Mouse (Mus musculus) lung, postnatal 4 days (tissue): ENCODE measurements around the gene Hsd11b1.
A peak's percentile ranks its signal among the peaks of the same experiment; 100 is the strongest.

ENCODE experiments used
- DNase-seq, 2 experiments: peaks; one replicate each; pipeline ENCODE4 v3.0.0; 2021

Hsd11b1 gene

DNA sequence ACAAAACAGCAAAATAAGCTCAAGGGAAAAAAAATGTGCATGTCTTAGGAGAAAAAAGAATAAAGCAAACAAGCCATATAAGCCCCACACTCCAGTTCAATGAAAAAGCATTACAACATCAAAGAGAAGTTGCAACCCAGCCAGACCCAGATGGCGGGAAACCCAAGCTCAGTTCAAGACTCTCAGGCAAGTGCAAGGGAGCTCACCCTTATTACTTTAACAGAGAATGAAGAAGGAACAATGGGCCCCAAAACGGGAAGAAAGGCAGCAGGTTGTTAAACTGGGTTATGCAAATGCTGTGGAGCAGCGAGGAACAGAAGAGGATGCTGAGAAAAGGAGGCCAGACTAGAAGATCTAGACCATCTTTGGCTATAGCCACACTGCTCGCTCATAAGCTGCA, 21.0 kb downstream of the Hsd11b1 start:
- DNase-seq: peak; percentile 34 to 37

DNA sequence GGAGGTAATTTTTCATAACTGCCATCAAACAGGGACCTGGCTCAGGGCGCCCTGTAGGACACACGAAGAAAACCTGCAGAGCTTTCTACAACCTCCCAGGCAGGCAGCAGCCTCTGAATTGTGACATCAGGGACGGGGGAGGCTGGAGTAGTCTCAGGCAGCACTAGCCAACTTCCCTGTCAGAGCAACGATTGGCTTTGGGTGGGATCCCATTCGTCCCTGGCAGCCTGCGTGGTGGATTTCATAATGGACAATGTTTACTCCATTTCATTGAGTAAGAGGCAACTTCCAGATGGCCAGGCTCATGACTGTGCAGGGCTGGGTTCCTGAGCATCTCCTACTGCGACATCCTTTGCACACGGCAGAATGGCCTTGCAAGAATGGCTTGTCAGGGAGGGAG, 21.6 kb downstream of the Hsd11b1 start:
- peak; percentile 83 to 91 for DNase-seq

DNA sequence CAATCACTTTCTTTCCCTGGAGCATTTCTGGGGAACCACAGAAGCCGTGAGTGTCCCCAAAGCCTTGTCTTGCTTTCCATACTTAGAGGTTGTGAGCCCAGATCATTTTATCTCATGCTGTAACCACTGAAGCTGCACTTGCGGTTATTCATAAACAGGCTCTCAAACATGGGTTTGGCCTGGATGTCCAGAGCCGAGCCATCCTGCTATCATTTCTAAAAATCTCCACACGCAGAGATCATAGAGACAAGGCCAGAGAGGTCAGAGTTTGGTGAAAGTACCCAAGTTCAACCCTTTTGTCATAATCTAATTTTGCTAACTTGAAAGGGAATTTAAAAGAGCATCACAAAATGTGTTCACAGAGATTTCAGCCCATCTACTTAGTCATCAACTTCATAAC, 22.4 kb downstream of the Hsd11b1 start:
- no peak for DNase-seq

DNA sequence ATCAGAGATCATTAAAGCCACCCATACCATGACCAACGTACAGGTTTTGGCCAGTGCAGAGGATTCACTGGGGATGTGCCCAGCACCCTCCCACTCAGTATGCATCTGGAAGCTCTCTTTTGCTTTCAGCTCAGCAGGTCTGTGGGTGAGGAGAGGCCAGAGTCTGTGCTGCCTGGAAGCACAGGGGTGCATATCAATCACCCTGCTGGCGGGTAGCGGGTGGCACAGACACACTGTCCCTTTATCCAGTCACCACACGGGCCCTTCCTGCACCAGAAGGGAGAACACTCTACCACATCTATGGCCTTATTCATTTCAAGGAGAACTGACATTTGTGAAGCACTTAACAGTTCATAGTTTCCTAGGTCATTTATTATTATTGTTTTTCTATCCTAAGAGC, 25.4 kb downstream of the Hsd11b1 start:
- no peak for DNase-seq

DNA sequence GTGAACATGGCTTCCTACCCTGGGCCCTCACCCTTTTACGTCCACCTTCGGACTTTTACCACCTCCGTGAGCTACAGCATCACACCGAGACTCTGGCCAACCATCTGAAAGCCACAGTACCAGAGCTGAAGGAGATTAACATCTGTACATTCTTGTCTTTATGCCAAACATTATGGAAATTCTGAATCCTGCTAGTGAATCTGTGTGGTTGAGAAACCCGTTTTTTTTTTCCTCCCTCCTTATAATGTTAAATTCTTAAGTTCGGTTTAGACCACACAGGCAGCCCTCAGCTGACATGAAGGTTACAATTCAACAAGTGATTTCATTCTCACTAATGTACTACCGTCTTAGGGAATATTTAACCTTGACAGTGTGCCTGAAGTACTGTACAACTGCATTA, 28.9 kb downstream of the Hsd11b1 start:
- DNase-seq: no peak

DNA sequence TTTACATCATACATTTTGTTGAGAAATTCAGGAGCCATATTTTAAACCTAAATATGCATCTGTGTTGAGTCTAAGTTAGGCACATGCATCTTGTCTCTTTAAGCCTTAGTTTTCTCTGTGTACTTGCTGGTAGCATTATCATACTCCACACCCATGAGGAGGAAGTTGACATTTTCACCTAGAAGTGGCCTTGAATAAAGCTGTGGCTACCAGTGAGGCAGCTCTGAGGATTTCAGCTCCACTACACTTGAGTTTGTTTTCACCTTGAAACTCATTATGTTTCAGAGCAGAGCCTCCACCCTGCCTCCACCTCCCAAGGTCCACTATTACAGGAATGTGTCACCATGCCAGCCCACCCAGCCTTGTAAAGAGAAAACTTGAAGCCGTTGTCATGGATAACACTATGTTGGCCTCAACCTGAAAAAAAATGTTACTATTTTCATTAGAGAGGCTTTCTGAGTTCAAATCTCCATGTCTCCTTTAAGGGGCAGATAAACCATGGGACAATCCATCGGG, 29.7 kb downstream of the Hsd11b1 start:
- DNase-seq: no peak

DNA sequence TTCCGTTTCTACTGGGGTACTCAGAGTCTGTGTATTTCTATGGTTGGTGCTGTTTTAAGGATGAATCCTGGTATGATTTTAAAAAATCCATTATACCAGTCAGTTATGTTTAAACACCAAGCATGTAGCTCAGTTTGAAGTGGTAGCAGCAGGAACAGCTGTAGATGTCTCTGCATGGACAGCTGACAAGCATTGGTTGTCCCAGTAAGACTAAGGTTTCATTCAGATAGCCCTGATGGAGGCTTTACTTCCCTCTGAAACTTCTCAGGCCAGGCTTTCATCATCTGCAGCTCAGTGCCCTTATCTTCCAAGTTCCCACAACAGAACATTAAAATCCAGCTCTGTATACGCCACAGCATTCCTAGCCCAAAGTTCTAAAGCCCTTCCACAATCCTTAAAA, 31.1 kb downstream of the Hsd11b1 start:
- DNase-seq: no peak

DNA sequence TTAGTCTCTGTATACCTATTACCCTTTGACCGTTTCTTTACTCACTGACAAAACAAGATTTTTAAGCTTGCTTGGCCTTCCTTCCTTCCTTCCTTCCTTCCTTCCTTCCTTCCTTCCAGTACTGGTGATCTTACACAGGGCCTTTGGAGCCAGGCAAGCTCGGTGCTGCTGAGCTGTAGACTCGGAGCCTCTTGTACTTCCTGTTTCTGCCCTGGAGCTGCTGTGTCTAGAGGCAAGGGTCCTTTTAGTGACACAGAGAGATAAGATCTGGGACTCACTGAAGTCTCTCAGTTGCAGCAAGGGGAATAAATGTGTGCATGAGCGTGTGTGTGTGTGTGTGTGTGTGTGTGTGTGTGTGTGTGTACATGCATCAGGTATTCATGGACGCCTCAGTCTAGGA, 32.9 kb downstream of the Hsd11b1 start:
- DNase-seq: no peak

DNA sequence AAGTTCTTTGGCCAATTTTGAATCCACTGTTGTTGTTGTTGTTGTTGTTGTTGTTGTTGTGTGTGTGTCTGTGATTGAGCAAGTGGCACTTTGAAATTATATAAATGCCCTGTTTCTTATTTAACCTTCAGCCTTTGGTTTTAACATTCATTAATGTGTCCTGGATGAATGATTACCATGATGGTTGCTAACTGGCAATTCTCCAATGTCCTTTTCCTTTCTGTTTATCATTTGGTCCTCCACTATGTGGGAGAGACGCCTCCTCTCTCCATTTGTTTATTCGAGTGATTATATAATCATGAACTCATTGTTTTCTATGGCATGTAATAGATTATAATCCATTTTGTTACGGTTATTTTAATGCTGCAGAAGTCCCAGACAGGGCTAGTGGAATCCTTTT, 33.3 kb downstream of the Hsd11b1 start:
- no peak for DNase-seq

DNA sequence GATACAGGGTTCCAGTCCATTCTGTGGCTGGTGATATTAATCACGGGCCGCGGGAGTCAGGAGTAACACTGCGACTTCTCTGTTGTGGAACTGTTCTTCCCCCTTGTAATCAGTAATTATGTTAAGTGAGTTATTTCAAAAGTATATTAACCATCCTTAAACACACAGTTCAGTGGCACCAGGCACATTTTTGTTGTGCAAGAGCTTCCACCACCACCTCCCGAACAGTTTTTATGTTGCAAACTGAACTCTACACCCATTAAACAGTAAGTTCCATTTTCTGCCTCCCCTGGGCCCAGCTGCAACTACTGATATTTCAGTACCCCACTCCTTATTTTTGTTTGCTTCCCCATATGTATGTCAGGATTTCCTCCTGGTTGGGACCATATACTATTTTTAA, 34.3 kb downstream of the Hsd11b1 start:
- no peak for DNase-seq

DNA sequence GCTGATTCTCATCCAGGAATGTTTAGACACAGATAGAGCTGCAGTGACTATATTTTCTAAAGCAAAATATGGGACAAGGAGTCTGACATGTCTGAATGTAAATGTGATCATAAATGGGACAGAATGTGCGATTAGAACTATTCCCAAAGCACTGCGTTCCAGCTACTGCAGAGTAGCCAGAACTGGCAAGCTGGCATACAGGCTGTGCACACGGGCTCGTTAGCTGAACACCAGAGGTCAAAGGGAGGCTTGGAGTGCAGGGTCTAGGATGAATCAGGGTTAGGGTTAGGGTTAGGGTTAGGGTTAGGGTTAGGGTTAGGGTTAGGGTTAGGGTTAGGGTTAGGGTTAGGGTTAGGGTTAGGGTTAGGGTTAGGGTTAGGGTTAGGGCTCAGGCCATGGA, 36.3 kb downstream of the Hsd11b1 start:
- no peak for DNase-seq

DNA sequence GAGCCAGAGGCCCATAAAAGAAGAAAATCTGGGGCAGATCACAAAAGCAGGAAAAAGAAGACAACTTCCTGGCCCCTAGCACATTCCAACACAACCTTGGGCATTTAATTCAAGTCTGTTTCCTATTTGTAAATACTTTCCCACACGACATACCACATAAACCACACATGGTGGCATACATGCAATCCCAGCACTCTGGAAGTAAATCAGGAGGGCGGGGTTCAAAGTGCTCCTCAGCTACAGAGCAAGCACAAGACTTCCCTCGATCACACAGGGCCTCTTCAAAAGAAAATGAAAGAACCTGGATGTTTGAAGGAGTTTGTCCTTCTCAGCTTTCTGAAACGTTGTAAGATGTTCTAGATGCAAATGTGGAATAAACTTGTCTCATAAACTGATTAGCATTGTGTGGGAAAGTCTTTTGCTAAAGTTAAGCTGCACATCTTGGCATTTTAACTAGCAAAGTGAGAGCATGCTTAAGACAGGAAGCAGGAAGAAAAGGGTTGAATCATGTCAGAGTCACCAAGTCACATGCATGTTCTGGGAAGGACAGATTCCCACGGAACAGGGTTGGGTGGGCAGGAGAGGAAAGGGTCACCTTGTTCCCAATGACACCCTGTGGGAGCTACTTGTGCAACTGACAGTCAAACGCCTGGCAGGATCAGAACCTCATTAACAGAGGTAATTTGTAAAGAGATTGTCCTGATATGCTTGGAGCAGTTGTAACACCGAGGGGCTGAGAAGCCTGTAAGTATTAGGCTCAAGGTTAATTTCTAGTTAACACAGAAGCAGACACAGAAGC, 37.0 kb downstream of the Hsd11b1 start:
- no peak for DNase-seq

DNA sequence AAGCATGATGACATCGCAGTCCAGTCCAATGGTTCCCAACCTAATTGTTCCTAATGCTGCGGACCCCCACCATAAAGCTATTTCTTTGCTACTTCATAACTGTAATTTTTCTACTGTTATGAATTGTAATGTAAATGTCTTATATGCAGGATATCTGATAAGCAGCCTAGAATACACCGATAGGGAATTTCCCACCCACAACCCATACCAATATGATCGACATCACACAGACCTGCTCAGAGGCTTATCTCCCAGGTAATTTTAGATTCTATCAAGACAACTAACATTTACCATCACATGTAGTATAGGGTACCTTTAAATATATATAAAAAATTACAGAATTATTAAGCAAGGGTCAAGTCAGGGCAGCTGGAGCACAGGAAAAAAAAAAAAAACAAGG, 37.8 kb downstream of the Hsd11b1 start:
- DNase-seq: no peak

DNA sequence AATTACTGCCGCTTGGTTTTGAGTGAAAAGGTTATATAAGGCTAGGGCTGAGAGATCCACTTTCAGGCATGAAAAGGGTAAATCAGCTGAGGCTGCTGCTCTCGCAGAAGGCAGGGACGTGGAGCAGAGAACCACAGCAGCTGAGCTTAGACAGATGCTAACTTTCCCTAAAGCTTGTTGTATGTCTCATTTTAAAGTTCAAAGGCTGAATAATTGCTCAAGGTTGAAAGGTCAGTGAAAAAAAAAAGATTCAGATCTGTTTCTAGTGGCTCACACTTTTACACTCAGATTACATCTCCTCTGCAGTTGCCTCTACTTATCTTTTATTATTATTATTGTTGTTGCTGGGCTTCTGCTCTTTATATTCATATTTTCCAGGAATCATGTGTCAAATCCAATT, 38.3 kb downstream of the Hsd11b1 start:
- DNase-seq: no peak

DNA sequence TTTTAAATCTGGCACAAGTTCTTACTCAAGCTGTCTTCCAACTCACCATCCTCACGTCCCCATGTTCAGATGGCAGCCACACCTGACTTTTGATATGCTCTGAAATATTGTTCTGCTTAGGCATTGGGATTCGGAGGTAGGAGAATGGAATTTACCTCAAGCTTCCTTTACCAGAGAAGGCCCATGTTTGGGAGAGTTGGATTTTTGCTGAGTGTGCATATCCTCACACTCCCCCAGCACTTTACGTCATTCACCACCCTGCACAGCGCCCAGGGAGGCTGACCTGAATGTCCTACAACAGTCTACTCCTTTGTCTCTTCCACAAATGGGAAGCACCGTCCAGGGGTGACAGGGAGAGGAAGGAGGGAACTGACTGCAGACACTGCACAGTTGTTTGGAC, 43.5 kb downstream of the Hsd11b1 start:
- no peak for DNase-seq

DNA sequence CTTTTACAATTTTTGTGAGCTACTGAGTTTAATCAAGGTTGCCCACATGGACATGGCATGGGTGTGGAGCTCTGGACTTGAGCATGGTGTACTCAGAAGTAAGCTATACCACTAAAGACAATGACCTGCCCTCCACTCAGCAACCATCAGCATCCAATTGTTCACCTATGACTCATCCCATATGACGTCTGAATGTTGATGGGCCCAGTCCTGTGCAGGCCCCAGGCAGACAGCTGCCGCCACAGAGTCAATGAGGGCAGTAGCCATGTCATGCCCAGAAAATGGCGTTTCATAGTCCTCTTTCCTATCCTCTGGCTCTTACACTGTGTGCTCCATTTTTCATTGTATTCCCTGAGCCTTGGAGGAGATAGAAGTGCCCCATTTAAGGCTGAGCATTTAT, 47.9 kb downstream of the Hsd11b1 start:
- no peak for DNase-seq

DNA sequence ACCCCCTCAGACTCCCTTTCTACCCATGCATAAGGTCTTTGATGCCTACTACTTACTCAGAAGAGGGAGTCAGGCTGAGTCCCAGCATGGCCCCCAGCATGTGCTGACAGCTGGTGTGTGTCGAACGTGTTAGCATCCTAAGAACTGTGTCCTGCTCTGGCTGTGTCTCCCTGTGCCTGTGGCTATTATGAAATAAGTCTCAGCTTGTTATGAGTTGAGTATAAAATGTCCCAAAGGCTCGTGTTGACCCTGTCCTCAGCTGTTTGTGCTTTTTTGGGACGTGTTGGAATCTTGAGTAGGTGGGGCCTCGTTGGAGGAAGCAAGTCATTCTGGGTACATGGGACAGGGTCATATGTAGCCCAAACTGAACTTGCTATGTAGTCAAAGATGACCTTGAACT, 49.8 kb downstream of the Hsd11b1 start:
- DNase-seq: peak in 1 of 2 experiments; percentile 75

DNA sequence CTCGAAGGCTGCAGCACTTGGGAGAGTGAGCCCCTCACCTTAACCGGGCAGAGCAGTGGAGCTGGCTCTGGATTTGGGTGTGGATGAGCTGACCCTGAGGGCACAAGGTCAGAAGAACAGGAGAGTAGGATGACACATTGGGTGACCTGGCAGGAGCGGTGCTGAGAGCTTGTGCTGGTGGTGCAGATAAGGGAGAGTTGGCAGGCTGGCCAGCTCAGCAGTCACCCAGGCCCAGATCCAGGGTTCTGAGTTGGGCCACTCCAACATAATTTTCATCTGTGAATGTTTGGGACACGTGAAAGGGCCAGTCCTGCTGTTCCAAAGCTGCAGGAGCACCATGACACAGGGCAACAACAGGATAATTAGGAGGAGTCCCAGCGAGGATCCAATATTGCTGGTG, 52.5 kb downstream of the Hsd11b1 start:
- peak in 1 of 2 experiments; percentile 25 for DNase-seq

DNA sequence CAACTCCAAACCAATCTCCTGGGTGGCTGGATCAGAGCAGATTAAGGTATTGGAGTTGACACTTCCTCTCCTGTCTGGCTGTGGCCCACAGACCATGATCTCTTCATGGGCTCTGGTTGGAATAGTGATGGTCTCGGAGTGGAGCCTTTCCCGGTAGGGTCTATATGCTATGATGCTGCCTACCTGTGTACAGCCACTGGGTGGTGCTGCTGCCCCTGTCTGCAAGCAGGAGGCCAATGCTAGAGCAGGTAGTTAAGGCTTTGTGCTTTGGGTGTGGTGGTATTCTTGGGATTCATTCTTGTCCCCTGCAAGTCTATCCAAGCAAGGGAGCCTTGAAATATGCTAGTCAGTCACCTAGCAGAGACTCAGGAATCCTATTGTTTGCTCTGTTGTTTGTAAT, 55.7 kb downstream of the Hsd11b1 start:
- DNase-seq: peak; percentile 61 to 69

DNA sequence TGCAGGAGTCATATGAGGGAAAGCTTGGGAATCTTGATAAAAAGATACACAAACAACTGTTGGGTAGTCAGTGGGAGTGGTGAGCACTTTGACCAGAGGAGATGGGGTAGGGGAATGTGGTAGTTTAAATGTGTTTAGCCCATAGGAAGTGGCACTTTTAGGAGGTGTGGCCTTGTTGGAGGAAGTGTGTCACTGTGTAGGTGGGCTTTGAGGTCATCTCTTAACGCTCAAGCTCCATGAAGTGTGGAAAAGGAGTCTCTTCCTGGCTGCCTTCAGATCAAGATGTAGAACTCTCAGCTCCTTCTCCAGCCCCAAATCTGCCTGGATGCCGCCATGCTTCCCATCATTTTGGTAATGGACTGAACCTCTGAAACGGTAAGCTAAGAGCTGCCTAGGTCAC, 56.4 kb downstream of the Hsd11b1 start, which contains the start of gene Lamb3:
TSS of gene Lamb3 (plus strand) at position 197 of the 400 bp plus-strand sequence.
- DNase-seq: no peak

DNA sequence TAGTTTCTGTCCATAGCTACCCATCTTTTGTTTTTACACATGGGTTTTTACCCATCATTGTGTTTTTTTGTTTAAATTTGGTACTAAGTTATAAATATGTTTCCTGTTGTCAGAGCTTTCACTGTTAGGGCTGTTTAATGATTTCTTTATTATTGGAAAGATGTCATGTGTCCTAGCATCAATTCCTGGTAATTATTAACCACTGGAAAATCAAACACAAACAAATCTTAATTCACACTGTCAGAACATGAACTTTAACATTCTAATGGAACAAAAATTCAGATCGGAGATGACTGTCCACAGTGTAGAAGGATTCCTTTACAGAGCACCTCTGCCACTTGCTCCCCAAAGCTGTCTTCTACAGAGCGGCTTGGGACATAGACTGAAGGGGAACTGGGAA, 58.4 kb downstream of the Hsd11b1 start:
- DNase-seq: no peak

DNA sequence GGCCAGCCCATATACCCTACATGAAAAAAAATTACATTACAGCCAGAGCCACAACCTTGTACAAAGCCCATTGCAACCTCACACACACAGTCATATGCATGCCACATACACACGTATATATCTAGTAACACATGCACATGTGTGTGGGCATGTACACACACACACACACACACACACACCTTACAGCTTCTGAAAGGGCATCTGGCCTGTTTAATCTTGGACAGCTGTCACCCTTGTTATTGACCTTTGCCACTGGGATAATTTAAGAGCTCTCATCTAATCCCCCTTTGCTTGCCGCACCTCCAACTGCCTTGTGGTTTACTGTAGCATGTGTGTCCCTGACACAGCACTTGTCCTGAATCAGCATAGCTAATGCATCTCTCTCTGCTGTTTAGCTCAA, 60.1 kb downstream of the Hsd11b1 start:
- no peak for DNase-seq

DNA sequence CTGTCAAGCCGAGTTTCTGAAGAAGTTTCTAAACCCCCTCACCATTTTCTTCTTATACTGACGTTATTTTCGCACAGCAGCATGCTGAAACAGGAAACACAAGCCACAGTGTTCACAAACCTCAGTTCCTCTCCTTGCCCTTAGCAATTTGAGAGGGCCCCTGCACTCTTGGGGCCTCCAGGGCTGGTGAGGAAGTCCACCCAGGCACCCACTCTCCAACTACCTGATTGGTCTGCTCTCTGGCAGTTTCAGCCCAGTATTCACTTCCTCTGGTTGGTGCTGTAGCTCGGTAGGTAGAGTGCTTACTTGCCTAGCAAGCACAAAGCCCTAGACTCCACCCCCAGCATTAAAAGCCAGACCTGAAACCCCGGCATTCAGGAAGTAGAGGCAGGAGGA, 62.5 kb downstream of the Hsd11b1 start, which contains the start of gene Traf3ip3:
TSS of gene Traf3ip3 (minus strand) at position 321 of the 396 bp plus-strand sequence.
- peak; percentile 67 to 79 for DNase-seq

DNA sequence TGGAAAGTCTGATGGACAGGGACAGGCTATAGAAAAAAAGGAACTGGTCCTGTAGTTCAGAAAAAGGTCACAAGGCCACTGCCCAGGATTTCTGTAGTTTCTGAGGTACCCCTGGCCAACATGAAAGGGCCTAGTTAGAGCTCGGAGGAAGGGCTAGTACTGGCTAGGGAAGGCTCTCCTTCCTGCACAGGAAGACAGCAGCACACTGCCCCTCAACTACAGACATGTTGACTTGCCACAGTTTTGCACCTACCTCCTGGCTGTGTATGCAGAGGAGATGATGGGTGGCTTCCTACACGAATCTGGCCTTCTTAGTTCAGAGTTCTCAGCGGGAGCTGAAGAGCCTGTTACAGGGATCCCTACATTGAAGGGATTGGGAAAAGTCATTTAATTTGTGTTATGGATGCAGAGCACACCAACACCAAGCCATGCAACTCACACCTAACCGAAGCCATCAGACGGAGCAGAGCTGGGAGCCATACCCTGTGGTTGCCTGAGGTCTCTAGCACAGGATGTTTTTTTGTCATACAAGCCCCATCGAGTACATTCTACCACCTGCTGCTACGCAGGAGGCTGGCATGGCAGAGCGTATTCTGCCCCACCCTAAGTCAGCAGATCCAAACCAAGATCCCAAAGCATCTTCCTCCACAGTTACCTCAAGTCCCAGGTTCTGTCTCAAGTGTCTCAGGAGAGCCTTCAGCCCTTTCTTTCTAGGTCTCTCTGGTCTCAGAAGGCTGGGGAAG, 63.1 kb downstream of the Hsd11b1 start:
- peak in 1 of 2 experiments; percentile 27 for DNase-seq
